Mouse (Mus musculus) embryo, embryonic 11.5 days (tissue): ENCODE measurements at regions not wholly inside any gene's neighbourhood (a gene's known extent, or its start where the extent isn't known, plus 50 kb on each side); places are given as distances from the start of the nearest gene placed in this dataset.

Experiments
- DNase-seq: peaks from one replicate; pipeline ENCODE4 v3.0.0-alpha.2; 2012; ENCODE audit warnings: low read depth, low spot score

DNA sequence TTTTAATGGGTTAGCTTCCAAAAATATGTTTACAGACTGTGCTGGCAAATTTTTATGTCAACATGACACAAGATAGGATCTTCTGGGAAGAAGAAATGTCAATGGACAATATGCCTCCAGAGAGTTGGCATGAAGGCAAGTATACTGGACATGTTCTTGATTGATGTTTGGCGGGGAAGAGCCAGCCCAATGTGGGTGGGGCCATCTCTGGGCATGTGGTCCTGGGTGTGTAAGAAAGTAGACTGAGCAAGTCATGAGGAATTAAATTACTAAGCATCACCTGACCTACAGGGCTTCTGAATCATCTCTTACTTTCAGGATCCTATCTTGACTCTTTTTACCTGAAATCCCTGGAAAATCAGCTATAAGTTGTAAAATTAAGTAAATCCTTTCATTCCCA, 525.0 kb upstream of the Grm7 start:
- no peak for DNase-seq

DNA sequence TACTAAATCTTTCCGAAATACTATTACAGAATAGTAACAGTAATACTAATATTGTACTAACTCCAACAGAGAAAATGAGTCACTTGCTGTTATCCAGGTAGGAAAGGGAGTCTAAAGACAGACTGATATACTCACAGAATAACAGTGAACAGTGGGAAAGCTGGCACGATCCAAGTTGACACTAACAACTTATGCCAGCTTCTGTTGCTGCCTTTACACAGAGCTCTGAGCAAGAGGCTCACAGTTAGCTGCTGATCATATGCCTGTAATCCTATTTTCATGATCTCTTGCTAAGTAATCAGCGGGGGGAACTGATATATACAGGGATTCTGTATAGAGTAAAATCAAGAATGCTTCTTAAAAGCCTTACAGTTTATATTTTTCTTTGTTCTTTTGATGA, 513.1 kb upstream of the Grm7 start:
- DNase-seq = no peak

DNA sequence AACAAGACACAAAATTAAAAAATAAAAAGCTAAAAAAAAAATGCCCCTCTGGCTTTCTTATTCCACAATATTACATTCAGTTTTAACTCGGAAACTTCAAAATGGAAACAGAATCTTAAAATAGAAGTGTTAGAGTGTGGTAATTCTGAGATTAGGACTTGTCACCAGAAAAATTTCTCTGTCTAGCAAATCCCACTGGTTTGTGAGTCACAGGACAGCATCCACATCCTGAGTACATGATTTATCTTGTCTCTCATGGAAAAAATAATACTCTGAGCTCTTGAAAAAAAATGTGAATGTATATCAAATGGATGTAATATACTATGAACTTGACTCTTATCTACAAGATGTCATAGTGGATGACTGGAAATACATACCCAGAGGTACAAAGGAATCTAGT, 511.8 kb upstream of the Grm7 start:
- DNase-seq = no peak

DNA sequence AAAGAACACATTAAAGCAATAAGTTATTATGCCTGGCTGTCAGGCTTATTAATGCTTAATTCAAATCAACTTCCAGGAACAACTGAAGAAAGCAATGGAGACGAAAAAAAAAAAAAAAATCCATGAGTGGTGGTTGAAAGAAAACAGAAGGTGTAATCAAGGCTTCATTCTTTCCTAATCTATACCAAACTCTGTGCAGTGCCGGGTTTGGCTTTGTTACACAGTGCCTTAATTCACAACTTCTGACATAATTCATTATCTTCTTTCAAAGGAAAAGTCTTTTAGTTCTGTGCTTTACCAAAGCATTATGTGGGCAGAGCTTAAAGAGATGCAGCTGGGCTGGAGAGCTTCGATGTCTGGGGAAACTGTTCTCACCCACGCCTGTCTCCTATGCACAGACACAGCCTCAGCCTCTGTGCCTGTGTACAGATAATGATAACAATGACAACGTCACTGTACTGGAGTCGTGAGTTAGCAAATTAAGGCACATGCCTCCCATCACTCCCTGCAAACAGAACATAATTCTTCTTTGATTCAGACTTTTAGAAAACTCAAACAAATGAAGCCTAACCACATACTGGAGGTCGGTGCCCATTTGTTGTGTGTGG, 508.2 kb upstream of the Grm7 start:
- DNase-seq = peak; percentile 4

- no peak for DNase-seq
Observed at GRCm38 (mm10) chr6:110139396-110139795, 506.0 kb upstream of the Grm7 start.

DNA sequence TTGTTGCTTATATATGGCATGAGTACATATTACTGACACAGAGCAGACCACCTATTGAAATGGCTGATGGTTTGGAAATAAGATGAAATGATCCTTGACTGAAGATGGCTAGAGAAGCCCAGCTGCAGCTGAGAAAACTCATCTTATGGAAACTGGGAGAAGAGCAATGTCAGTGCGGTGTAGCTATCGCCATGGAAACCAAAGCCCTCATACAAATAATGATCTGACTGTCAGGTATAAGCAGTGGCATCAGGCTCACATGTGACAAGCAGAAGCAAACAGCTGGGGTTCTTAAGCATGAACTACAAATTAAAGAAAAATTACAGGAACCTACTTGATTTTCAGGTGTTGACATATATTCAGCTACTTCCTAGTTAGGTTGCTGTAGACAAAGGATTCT, 476.8 kb upstream of the Grm7 start:
- no peak for DNase-seq

- DNase-seq = no peak
Observed at GRCm38 (mm10) chr6:110205973-110206372, 439.4 kb upstream of the Grm7 start.

DNA sequence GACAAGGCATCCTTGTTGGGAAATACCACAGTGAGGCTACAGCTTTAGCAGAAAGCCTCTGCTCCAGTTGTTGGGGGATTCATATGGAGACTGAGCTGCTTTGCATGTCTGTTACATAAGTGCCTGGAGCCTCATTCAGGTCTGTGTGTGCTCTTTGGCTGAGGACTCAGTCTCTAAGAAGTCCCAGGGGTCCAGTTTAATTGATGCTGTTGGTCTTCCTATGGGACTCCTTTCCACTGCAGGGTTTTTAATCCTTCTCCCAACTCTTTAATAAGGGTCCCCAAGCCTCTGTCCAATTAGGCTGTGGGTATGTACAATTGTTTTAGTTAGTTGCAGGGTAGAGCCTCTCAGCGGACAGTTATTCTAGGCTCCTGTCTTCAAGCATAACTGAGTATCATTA, 436.6 kb upstream of the Grm7 start:
- no peak for DNase-seq

DNA sequence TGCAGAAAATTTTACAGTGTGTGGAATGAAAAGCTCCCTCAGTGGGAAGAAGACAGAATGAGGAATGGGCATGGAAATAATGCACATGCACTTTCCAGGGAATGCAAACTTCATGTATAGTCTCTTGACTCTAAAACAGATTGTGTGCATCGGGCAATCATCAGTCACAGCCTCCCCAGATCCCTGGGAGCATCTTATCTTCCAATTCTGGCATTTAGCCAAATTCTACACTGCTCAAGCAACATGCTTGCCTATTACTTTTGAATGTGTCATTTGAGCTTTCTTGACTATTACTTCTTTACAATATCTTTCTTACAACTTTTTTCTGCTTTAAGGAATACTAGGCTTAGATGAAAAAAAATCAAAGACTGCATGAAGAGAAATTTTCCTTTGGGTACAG, 397.9 kb upstream of the Grm7 start:
- DNase-seq = peak; percentile 7

GRCm38 (mm10) chr6:110296549-110296948, 348.8 kb upstream of the Grm7 start:
- DNase-seq = no peak
